Mouse (Mus musculus) limb, embryonic 14.5 days (tissue): ENCODE data around the gene Slc20a1. TPM values are rescaled to one million over a fixed set of nuclear protein-coding genes. Genes with fewer than 3 reads are reported as not detected.
A peak's percentile ranks its signal among the peaks of the same experiment; 100 is the strongest.

Source experiments
- ATAC-seq: fragments of 200-750 bp; cut with Nextera tagmentation; 2 replicates; pipeline ENCODE4 v1.8.0; 2017; ENCODE audit warnings: low read depth, moderate number of reproducible peaks, moderate TSS enrichment; ENCODE audit not compliant: low FRiP score
- DNase-seq: peaks from one replicate; pipeline ENCODE4 v3.0.0-alpha.2; 2015; ENCODE audit warnings: low spot score
- H3K27ac ChIP-seq: fragments of 300-500 bp; sonication (generic); replicated peaks from 2 replicates; pipeline ENCODE4 v1.5.1; 2014; ENCODE audit warnings: low read depth, mild to moderate bottlenecking, low read length, moderate library complexity, mixed read lengths
- H3K27me3 ChIP-seq: fragments of 300-500 bp; sonication (generic); 2 replicates; pipeline ENCODE4 v1.6.1; 2014; ENCODE audit warnings: low read length, mixed read lengths; ENCODE audit not compliant: control insufficient read depth, insufficient read depth
- H3K36me3 ChIP-seq: fragments of 300-500 bp; sonication (generic); 2 replicates; pipeline ENCODE4 v1.6.1; 2014; ENCODE audit warnings: mild to moderate bottlenecking, low read length, moderate library complexity, mixed read lengths; ENCODE audit not compliant: control insufficient read depth, insufficient read depth
- H3K4me1 ChIP-seq: fragments of 300-500 bp; sonication (generic); 2 replicates; pipeline ENCODE4 v1.6.1; 2014; ENCODE audit warnings: antibody characterized with exemption, low read length, mixed read lengths; ENCODE audit not compliant: control insufficient read depth, insufficient read depth
- H3K4me2 ChIP-seq: fragments of 300-500 bp; sonication (generic); replicated peaks from 2 replicates; pipeline ENCODE4 v1.6.1; 2014; ENCODE audit warnings: low read depth, mild to moderate bottlenecking, low read length, moderate library complexity; ENCODE audit not compliant: severe bottlenecking
- H3K4me3 ChIP-seq: fragments of 300-500 bp; sonication (generic); replicated peaks from 2 replicates; pipeline ENCODE4 v1.5.1; 2014; ENCODE audit warnings: low read length
- H3K9ac ChIP-seq: fragments of 300-500 bp; sonication (generic); 2 replicates; pipeline ENCODE4 v1.6.1; 2014; ENCODE audit warnings: mild to moderate bottlenecking, low read depth, low read length, moderate library complexity; ENCODE audit not compliant: severe bottlenecking
- H3K9me3 ChIP-seq: fragments of 300-500 bp; sonication (generic); 2 replicates; pipeline ENCODE4 v1.6.1; 2016; ENCODE audit warnings: low read length; ENCODE audit not compliant: control insufficient read depth
- POLR2A ChIP-seq: fragments of 200-500 bp; IDR thresholded peaks from 2 replicates; pipeline ENCODE4 v1.8.0; 2012; ENCODE audit warnings: inconsistent platforms, mild to moderate bottlenecking, moderate library complexity, borderline replicate concordance; ENCODE audit not compliant: insufficient read depth, insufficient read length; ENCODE audit errors: extremely low read depth
- WGBS: fragments of 180-500 bp; shearing (Covaris S2); extraction: QIAGEN DNeasy Blood & Tissue Kit; methylation state at CpG from one replicate; pipeline ENCODE4 v1.1.7; 2014; 5-methylcytosine and 5-hydroxymethylcytosine counted together
- polyA plus RNA-seq, 2 experiments: library from polyadenylated mRNA; depleted of rRNA in 1 of 2; stranded (reverse) in 1 of 2; unstranded in 1 of 2; fragments of >200 nt; fragmentation: Nextera tagmentation in 1 of 2; extraction: Ambion mirVana in 1 of 2; gene quantifications; 2 replicates each; pipeline versions ENCODE4 v1.2.1 to v1.2.3; 2012 to 2014

Slc20a1 gene
- polyA plus RNA-seq, 2 experiments, result 28.7 to 40.8 TPM

- Histone ChIP-seq H3K9me3 (no peaks in the 10 kb centered on the region), H3K4me2 (no peak overlapping the region), H3K36me3 (no peaks in the 10 kb centered on the region), H3K4me1 (0 out of 2 replicates have a peak, but pooled peaks cover 3% of the 10 kb centered on the region), H3K4me3 (no peak overlapping the region), H3K9ac (no peak overlapping the region), H3K27ac (no peak overlapping the region), H3K27me3 (no peaks in the 10 kb centered on the region)
- no peak for DNase-seq
- no peak for TF ChIP-seq POLR2A
- no peak for ATAC-seq
- WGBS, result 50% methylated on average over 2 of the region's 2 CpGs
Measured at GRCm38 (mm10) chr2:129254076-129254475, 55.5 kb downstream of the Slc20a1 start.

- 67% methylated on average over 4 of the region's 4 CpGs for WGBS
- no peak for TF ChIP-seq POLR2A
- Histone ChIP-seq H3K4me2 (no peak overlapping the region), H3K27me3 (no peaks in the 10 kb centered on the region), H3K9ac (no peak overlapping the region), H3K27ac (no peak overlapping the region), H3K36me3 (no peaks in the 10 kb centered on the region), H3K4me1 (0 out of 2 replicates have a peak, but pooled peaks cover 3% of the 10 kb centered on the region), H3K9me3 (no peaks in the 10 kb centered on the region), H3K4me3 (no peak overlapping the region)
- no peak for DNase-seq
- no peak for ATAC-seq
Measured at GRCm38 (mm10) chr2:129256006-129256405, 57.4 kb downstream of the Slc20a1 start.

DNA sequence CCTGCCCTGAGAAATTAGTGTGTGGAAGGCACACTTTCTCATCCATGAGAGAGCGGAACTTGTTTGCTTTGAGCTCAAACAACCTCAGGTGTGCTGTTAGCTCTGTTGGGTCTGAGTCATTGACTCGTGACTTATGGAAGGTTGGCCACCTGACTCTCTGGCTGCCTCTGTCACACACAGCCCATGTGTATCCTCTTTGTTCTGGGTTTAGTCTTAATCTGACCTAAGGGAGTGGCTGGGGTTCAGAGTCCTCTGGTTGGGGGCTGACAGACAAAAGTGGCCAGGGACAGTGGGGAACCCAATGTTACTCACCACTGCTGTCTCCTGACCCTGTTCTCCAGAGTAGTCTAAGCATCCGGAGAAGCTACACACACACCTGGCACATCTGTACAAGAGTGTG, 59.5 kb downstream of the Slc20a1 start:
- DNase-seq, result no peak
- H3K9me3 ChIP-seq, result no peaks in the 10 kb centered on the region
- WGBS, result 84% methylated on average over 3 of the region's 3 CpGs
- H3K4me3 ChIP-seq, result no peak overlapping the region
- H3K4me2 ChIP-seq, result no peak overlapping the region
- no peaks in the 10 kb centered on the region for H3K36me3 ChIP-seq
- no peak for ATAC-seq
- 0 out of 2 replicates have a peak, but pooled peaks cover 3% of the 10 kb centered on the region for H3K4me1 ChIP-seq
- no peak for TF ChIP-seq POLR2A
- H3K27ac ChIP-seq, result no peak overlapping the region
- H3K27me3 ChIP-seq, result no peaks in the 10 kb centered on the region
- H3K9ac ChIP-seq, result no peak overlapping the region

GRCm38 (mm10) chr2:129258475-129259211, 60.1 kb downstream of the Slc20a1 start:
- Histone ChIP-seq H3K9ac (no peak overlapping the region), H3K36me3 (no peaks in the 10 kb centered on the region), H3K4me2 (no peak overlapping the region), H3K9me3 (no peaks in the 10 kb centered on the region), H3K27ac (no peak overlapping the region), H3K27me3 (no peaks in the 10 kb centered on the region), H3K4me3 (no peak overlapping the region), H3K4me1 (0 out of 2 replicates have a peak, but pooled peaks cover 3% of the 10 kb centered on the region)
- TF ChIP-seq POLR2A, result no peak
- DNase-seq (peak; percentile 90), ATAC-seq (peak; percentile 69; the same call in 1 of the 2 replicates)
- WGBS, result 25% methylated on average over 6 of the region's 7 CpGs

- no peak overlapping the region for H3K9ac ChIP-seq
Measured at GRCm38 (mm10) chr2:129260646-129261045, 62.1 kb downstream of the Slc20a1 start.

More at GRCm38 (mm10) chr2:129260646-129261045, 62.1 kb downstream of the Slc20a1 start:
- no peak overlapping the region for H3K4me2 ChIP-seq
- no peak overlapping the region for H3K4me3 ChIP-seq
- no peaks in the 10 kb centered on the region for H3K27me3 ChIP-seq
- no peaks in the 10 kb centered on the region for H3K9me3 ChIP-seq
- TF ChIP-seq POLR2A, result no peak
- WGBS, result 69% methylated on average over 3 of the region's 3 CpGs
- H3K4me1 ChIP-seq, result 0 out of 2 replicates have a peak, but pooled peaks cover 3% of the 10 kb centered on the region
- ATAC-seq (no peak), DNase-seq (no peak)
- H3K36me3 ChIP-seq, result no peaks in the 10 kb centered on the region
- H3K27ac ChIP-seq, result no peak overlapping the region

Other genes starting within 250 kb of the Slc20a1 start
- gene Zc3h6, start 231.4 kb upstream of the Slc20a1 start, polyA plus RNA-seq (2012; rRNA removed), result 1.8 TPM in 2 replicates
- gene Zc3h6, start 231.4 kb upstream of the Slc20a1 start, polyA plus RNA-seq (2014; fragmentation: Nextera tagmentation; extraction: Ambion mirVana), result 2.3 and 2.8 TPM in 2 replicates
- 15.6 and 17.1 TPM in 2 replicates for gene Gm10762, start 231.0 kb upstream of the Slc20a1 start, polyA plus RNA-seq (2012; rRNA removed)
- gene Gm10762, start 231.0 kb upstream of the Slc20a1 start, polyA plus RNA-seq (2014; fragmentation: Nextera tagmentation; extraction: Ambion mirVana), result 20.4 and 22.2 TPM in 2 replicates
- gene Vinac1, start 150.6 kb upstream of the Slc20a1 start, polyA plus RNA-seq (2012; rRNA removed), result 0.22 and 0.23 TPM in 2 replicates
- gene Vinac1, start 150.6 kb upstream of the Slc20a1 start, polyA plus RNA-seq (2014; fragmentation: Nextera tagmentation; extraction: Ambion mirVana), result 0.12 TPM in 1 of 2 replicates, not detected in the other
- 15.8 and 16.9 TPM in 2 replicates for gene Ttl, start 132.8 kb upstream of the Slc20a1 start, polyA plus RNA-seq (2012; rRNA removed)
- gene Ttl, start 132.8 kb upstream of the Slc20a1 start, polyA plus RNA-seq (2014; fragmentation: Nextera tagmentation; extraction: Ambion mirVana), result 20.2 and 20.4 TPM in 2 replicates
- 38.8 and 48.9 TPM in 2 replicates for gene Polr1b, start 97.8 kb upstream of the Slc20a1 start, polyA plus RNA-seq (2012; rRNA removed)
- 11.5 and 12.2 TPM in 2 replicates for gene Polr1b, start 97.8 kb upstream of the Slc20a1 start, polyA plus RNA-seq (2014; fragmentation: Nextera tagmentation; extraction: Ambion mirVana)
- 32.7 and 33.3 TPM in 2 replicates for gene Chchd5, start 69.1 kb upstream of the Slc20a1 start, polyA plus RNA-seq (2012; rRNA removed)
- gene Chchd5, start 69.1 kb upstream of the Slc20a1 start, polyA plus RNA-seq (2014; fragmentation: Nextera tagmentation; extraction: Ambion mirVana), result 32.3 and 34.8 TPM in 2 replicates
- gene Ckap2l, start 98.4 kb downstream of the Slc20a1 start, polyA plus RNA-seq (2012; rRNA removed), result 14.2 and 18.1 TPM in 2 replicates
- 49.8 and 52.8 TPM in 2 replicates for gene Ckap2l, start 98.4 kb downstream of the Slc20a1 start, polyA plus RNA-seq (2014; fragmentation: Nextera tagmentation; extraction: Ambion mirVana)
- 0.04 and 0.06 TPM in 2 replicates for gene Il1a, start 111.2 kb downstream of the Slc20a1 start, polyA plus RNA-seq (2012; rRNA removed)
- 0.21 TPM in 1 of 2 replicates, not detected in the other for gene Il1a, start 111.2 kb downstream of the Slc20a1 start, polyA plus RNA-seq (2014; fragmentation: Nextera tagmentation; extraction: Ambion mirVana)
- 0.10 TPM in 1 of 2 replicates, not detected in the other for gene Il1b, start 172.4 kb downstream of the Slc20a1 start, polyA plus RNA-seq (2012; rRNA removed)
- not detected in 2 replicates for gene Il1b, start 172.4 kb downstream of the Slc20a1 start, polyA plus RNA-seq (2014; fragmentation: Nextera tagmentation; extraction: Ambion mirVana)